Mouse (Mus musculus): ENCODE data around the gene G3bp2.

GRCm38 (mm10) chr5:92114939-92115338 is 31.4 kb upstream of the G3bp2 start:
- no peak for TF ChIP-seq CTCF (IDR thresholded peaks at IDR 0.05; ENCODE audit: control insufficient read depth, insufficient read depth, insufficient read length)
- no peak for TF ChIP-seq MYOD1 (IDR thresholded peaks at IDR 0.05; ENCODE audit: control insufficient read depth, insufficient read length, low read depth)
- no peak for TF ChIP-seq FOSL1 (IDR thresholded peaks at IDR 0.05; ENCODE audit: insufficient read depth, low read length, poor library complexity, severe bottlenecking)
- no peak for TF ChIP-seq MAX (IDR thresholded peaks at IDR 0.05)
- no peak for TF ChIP-seq USF1 (IDR thresholded peaks at IDR 0.05; ENCODE audit: low read depth)
- TF ChIP-seq CEBPB (IDR thresholded peaks at IDR 0.05; ENCODE audit: low read depth), result no peak

Measured in C2C12 (cell line).